Mouse (Mus musculus) liver, embryonic 16.5 days (tissue): ENCODE measurements at regions not wholly inside any gene's neighbourhood (a gene's known extent, or its start where the extent isn't known, plus 50 kb on each side); places are given as distances from the start of the nearest gene placed in this dataset.
A peak's percentile ranks its signal among the peaks of the same experiment; 100 is the strongest.

Experiments used
- ATAC-seq: fragments of 200-750 bp; cut with Nextera tagmentation; 2 replicates; pipeline ENCODE4 v1.8.0; 2017; ENCODE audit warnings: low read depth, mild to moderate bottlenecking, moderate number of reproducible peaks, moderate library complexity
- H3K27ac ChIP-seq: fragments of 300-500 bp; sonication (generic); 2 replicates; pipeline ENCODE4 v1.5.1; 2014; ENCODE audit warnings: mild to moderate bottlenecking, low read length
- H3K27me3 ChIP-seq: fragments of 300-500 bp; sonication (generic); 2 replicates; pipeline ENCODE4 v1.6.1; 2014; ENCODE audit warnings: low read depth, low read length, mixed read lengths; ENCODE audit not compliant: control insufficient read depth, insufficient read depth
- H3K36me3 ChIP-seq: fragments of 300-500 bp; sonication (generic); 2 replicates; pipeline ENCODE4 v1.6.1; 2014; ENCODE audit warnings: mild to moderate bottlenecking; ENCODE audit not compliant: control insufficient read depth, insufficient read depth
- H3K4me1 ChIP-seq: fragments of 300-500 bp; sonication (generic); 2 replicates; pipeline ENCODE4 v1.6.1; 2014; ENCODE audit warnings: low read depth, low read length, mixed read lengths; ENCODE audit not compliant: control insufficient read depth
- H3K4me2 ChIP-seq: fragments of 300-500 bp; sonication (generic); 2 replicates; pipeline ENCODE4 v1.6.1; 2014; ENCODE audit warnings: low read depth, low read length, mixed read lengths
- H3K4me3 ChIP-seq: fragments of 300-500 bp; sonication (generic); 2 replicates; pipeline ENCODE4 v1.5.1; 2014; ENCODE audit warnings: low read depth, mild to moderate bottlenecking, low read length
- H3K9ac ChIP-seq: fragments of 300-500 bp; sonication (generic); 2 replicates; pipeline ENCODE4 v1.6.1; 2014; ENCODE audit warnings: low read depth, low read length
- H3K9me3 ChIP-seq: fragments of 300-500 bp; sonication (generic); replicated peaks from 2 replicates; pipeline ENCODE4 v1.6.1; 2016; ENCODE audit warnings: low read length; ENCODE audit not compliant: control insufficient read depth
- WGBS: fragments of 180-500 bp; shearing (Covaris S2); extraction: QIAGEN DNeasy Blood & Tissue Kit; methylation state at CpG from one replicate; pipeline ENCODE4 v1.1.7; 2014; ENCODE audit not compliant: insufficient replicate concordance; 5-methylcytosine and 5-hydroxymethylcytosine counted together

DNA sequence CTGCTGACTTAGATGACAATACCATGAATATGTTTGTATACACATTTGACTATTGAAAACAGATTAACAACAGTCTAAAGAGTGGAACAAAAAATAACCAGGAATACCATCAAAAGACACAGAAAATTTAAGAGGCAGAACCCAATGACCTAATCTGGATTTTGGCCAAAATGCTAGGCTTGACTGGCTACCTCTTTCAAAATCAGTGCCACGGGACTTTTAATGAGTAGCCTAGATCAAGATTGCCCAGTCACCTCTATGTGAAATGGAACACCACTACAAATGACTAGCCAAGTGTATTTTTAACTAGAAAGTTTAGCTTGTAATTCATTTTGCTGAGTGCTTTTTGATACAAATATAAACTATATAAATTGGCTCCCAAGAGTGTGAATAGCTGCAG is 286.0 kb upstream of the N6amt1 start:
- no peak for ATAC-seq
- 50% methylated on average over 1 of the region's 1 CpGs for WGBS
- H3K27ac ChIP-seq, result no peak overlapping the region
- H3K4me2 ChIP-seq, result no peak overlapping the region
- H3K27me3 ChIP-seq, result no peaks in the 10 kb centered on the region
- H3K36me3 ChIP-seq, result no peaks in the 10 kb centered on the region
- no peaks in the 10 kb centered on the region for H3K4me1 ChIP-seq
- no peaks in the 10 kb centered on the region for H3K9me3 ChIP-seq
- no peak overlapping the region for H3K9ac ChIP-seq
- no peak overlapping the region for H3K4me3 ChIP-seq

DNA sequence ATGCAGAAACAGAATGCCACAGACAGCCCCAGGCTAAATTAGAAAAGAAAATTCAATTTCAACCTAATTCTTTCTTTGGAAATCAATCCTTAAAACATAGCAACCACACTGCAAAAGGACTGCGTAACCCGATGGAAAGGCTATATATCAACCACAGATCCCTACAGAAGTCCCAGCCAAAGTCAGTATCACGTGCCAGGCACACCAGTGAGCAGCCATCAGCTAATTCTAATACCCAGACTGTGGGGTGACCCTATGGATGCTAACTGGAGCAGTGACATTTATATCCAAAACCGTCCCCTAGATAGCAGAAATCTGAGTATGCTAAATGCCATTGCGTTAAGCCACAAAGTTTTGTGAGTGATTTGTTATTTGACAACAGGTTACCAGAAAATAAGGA is 286.5 kb upstream of the N6amt1 start:
- 62% methylated on average over 5 of the region's 5 CpGs for WGBS
- ATAC-seq, result no peak
- Histone ChIP-seq H3K27ac (no peak overlapping the region), H3K27me3 (no peaks in the 10 kb centered on the region), H3K36me3 (no peaks in the 10 kb centered on the region), H3K4me3 (no peak overlapping the region), H3K9me3 (no peaks in the 10 kb centered on the region), H3K4me2 (no peak overlapping the region), H3K9ac (no peak overlapping the region), H3K4me1 (no peaks in the 10 kb centered on the region)

DNA sequence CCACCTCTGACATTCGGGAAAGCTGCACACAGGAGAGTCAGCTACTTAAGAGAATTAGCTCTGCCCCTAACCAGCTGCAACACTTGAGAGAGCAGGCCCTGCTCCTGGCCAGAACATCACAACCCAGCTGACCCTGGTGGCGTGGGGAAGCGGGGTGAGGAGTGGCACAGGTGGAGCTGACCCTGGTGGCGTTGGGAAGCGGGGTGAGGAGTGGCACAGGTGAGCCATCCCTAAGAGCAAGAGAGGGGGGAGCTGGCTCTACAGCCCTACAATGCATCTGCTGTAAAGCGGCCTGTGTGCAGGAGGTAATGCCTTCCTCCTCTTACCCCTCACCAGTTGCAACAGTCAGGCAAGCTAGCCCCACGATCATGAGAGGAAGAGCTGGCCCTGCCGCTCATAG is 293.5 kb upstream of the N6amt1 start:
- no peak overlapping the region for H3K4me3 ChIP-seq
- H3K9ac ChIP-seq, result no peak overlapping the region
- no peaks in the 10 kb centered on the region for H3K36me3 ChIP-seq
- WGBS, result 65% methylated on average over 8 of the region's 8 CpGs
- H3K27ac ChIP-seq, result no peak overlapping the region
- no peaks in the 10 kb centered on the region for H3K4me1 ChIP-seq
- no peaks in the 10 kb centered on the region; the same call in 1 of the 2 replicates for H3K9me3 ChIP-seq
- no peak for ATAC-seq
- H3K4me2 ChIP-seq, result no peak overlapping the region
- no peaks in the 10 kb centered on the region for H3K27me3 ChIP-seq

GRCm38 (mm10) chr16:87049741-87050383 is 304.1 kb upstream of the N6amt1 start:
- WGBS, result 34% methylated on average over 8 of the region's 8 CpGs
- peak; percentile 54 for ATAC-seq
- no peaks in the 10 kb centered on the region for H3K9me3 ChIP-seq
- no peak overlapping the region for H3K4me2 ChIP-seq
- no peaks in the 10 kb centered on the region for H3K4me1 ChIP-seq
- H3K27ac ChIP-seq, result no peak overlapping the region
- H3K4me3 ChIP-seq, result no peak overlapping the region
- H3K27me3 ChIP-seq, result no peaks in the 10 kb centered on the region
- H3K9ac ChIP-seq, result no peak overlapping the region
- H3K36me3 ChIP-seq, result no peaks in the 10 kb centered on the region

DNA sequence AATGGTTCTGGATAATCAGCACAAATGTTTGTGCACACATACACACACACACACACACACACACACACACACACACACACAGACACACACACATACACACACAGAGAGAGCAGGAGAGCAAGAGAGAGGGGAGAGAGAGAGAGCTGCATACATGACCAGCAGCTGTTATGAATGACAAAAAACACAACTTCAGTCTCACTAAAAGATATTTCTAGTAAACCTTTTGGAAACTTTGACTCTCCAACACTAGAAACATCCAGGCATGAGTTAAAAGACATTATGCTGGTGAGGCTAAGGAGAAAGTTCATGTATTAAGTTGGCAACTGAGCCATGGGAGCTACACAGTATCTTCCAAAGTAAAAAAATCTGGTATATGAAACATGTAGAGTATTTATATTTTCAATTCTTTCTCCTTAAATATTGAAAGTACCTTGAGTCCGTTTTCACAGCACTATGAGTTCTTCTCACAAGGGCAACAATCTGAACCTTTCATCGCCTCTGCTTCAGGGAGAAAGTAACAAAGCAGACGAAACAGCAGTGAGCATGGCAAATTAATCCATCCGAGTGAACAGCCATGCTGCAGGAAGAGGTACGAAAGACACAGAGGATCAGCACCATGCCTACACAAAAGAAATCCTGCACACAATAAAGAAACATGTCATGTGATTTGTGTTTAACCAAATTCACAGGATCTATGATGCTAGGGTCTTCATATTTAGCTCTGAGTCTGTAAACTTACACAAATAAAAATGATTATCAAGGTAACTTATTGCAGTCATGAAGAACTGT is 309.0 kb upstream of the N6amt1 start:
- no peak for ATAC-seq
- Histone ChIP-seq H3K4me1 (no peaks in the 10 kb centered on the region), H3K4me3 (no peak overlapping the region), H3K9ac (no peak overlapping the region), H3K9me3 (no peaks in the 10 kb centered on the region), H3K36me3 (no peaks in the 10 kb centered on the region), H3K27ac (no peak overlapping the region), H3K4me2 (no peak overlapping the region), H3K27me3 (no peaks in the 10 kb centered on the region)
- 55% methylated on average over 5 of the region's 5 CpGs for WGBS

- ATAC-seq, result no peak
- Histone ChIP-seq H3K4me2 (no peak overlapping the region), H3K4me1 (no peaks in the 10 kb centered on the region)
Measured at GRCm38 (mm10) chr16:87043689-87044088, 310.3 kb upstream of the N6amt1 start.

GRCm38 (mm10) chr16:87040366-87040765 is 313.6 kb upstream of the N6amt1 start:
- no peaks in the 10 kb centered on the region for H3K27me3 ChIP-seq
- H3K9me3 ChIP-seq, result no peaks in the 10 kb centered on the region
- H3K27ac ChIP-seq, result no peak overlapping the region
- no peak for ATAC-seq
- no peaks in the 10 kb centered on the region for H3K4me1 ChIP-seq
- 52% methylated on average over 4 of the region's 4 CpGs for WGBS
- no peak overlapping the region for H3K4me3 ChIP-seq
- H3K36me3 ChIP-seq, result no peaks in the 10 kb centered on the region
- no peak overlapping the region for H3K4me2 ChIP-seq
- no peak overlapping the region for H3K9ac ChIP-seq

More at GRCm38 (mm10) chr16:87043689-87044088, 310.3 kb upstream of the N6amt1 start:
- Histone ChIP-seq H3K9ac (no peak overlapping the region), H3K9me3 (no peaks in the 10 kb centered on the region), H3K36me3 (no peaks in the 10 kb centered on the region), H3K4me3 (no peak overlapping the region), H3K27me3 (no peaks in the 10 kb centered on the region), H3K27ac (no peak overlapping the region)

DNA sequence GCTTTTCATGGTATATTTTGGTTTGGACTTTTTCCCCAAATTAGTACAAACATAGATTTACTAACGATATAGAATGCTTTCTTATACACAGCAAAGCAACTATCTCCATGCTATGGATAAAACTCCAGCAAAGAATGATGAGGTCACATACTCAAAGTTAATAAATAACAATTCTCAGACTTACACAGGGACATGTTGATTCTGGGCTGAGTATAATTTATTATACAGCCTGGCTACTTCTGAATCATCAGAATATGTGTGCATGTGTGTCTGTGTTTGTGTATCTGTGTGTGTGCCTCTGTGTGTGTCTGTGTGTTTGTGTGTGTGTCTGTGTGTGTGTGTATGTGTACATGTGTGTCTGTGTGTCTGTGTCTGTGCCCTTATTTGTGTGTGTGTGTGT is 314.1 kb upstream of the N6amt1 start:
- H3K27me3 ChIP-seq, result no peaks in the 10 kb centered on the region
- ATAC-seq, result no peak
- H3K27ac ChIP-seq, result no peak overlapping the region
- no peak overlapping the region for H3K4me2 ChIP-seq
- no peaks in the 10 kb centered on the region for H3K4me1 ChIP-seq
- H3K4me3 ChIP-seq, result no peak overlapping the region
- no peak overlapping the region for H3K9ac ChIP-seq
- no peaks in the 10 kb centered on the region for H3K36me3 ChIP-seq
- WGBS, result 56% methylated on average over 1 of the region's 1 CpGs
- H3K9me3 ChIP-seq, result no peaks in the 10 kb centered on the region

GRCm38 (mm10) chr16:87037061-87037460 is 316.9 kb upstream of the N6amt1 start:
- Histone ChIP-seq H3K36me3 (no peaks in the 10 kb centered on the region), H3K4me1 (no peaks in the 10 kb centered on the region), H3K4me2 (no peak overlapping the region), H3K4me3 (no peak overlapping the region), H3K27me3 (no peaks in the 10 kb centered on the region), H3K9me3 (no peaks in the 10 kb centered on the region), H3K9ac (no peak overlapping the region), H3K27ac (no peak overlapping the region)
- WGBS, result 61% methylated on average over 6 of the region's 6 CpGs
- ATAC-seq, result no peak
